Mouse (Mus musculus) cerebellum, postnatal 10 days (tissue): ENCODE results near the gene Usp42.

Experiments
- DNase-seq, 2 experiments: peaks; one replicate each; pipeline ENCODE4 v3.0.0; 2021; ENCODE audit warnings: mixed read lengths in 2 of 2

Usp42 gene

DNA sequence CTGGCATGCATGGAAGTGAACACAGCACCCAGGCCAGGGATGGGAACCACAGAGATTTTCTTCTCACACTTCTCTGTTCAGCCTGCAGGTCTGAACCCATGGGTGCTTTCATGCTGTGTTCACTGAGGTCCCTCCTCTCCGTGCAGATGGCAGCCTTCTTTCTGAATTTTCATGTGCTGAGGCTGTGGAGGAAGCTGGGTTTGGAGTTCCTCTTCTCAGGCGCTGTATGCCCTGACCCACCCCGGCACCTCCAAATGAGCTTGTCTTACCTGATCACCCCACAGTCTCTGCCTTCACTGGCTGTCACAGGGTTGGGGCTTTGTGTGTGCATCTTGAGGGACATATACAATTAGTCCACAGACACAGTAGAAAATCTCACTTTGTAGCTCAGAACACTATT, 44.5 kb downstream of the Usp42 start:
- no peak for DNase-seq

- no peak for DNase-seq
Measured at GRCm38 (mm10) chr5:143686456-143686855, 45.6 kb downstream of the Usp42 start.

GRCm38 (mm10) chr5:143684911-143685390, 47.1 kb downstream of the Usp42 start:
- DNase-seq: no peak

GRCm38 (mm10) chr5:143683696-143684095, 48.4 kb downstream of the Usp42 start:
- no peak for DNase-seq

DNA sequence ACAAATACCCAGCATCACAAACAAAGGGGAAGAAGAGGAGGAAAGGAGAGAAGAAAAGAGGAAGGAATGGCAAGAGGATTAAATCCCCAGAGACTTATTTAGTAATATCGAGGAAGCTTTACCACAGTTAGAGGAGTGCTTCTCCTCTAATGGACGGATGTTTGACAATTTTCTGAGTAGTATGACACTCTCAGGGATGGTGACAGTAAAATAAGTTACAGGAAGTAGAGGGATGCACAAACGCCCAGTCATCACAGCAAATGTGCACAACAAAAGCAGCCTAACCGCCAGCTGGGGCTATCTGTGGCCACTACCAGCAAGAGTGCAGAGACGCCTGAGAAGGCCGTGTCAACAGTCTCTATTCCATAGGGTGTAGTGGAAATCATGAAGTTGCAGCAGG, 52.4 kb downstream of the Usp42 start:
- DNase-seq: no peak

DNA sequence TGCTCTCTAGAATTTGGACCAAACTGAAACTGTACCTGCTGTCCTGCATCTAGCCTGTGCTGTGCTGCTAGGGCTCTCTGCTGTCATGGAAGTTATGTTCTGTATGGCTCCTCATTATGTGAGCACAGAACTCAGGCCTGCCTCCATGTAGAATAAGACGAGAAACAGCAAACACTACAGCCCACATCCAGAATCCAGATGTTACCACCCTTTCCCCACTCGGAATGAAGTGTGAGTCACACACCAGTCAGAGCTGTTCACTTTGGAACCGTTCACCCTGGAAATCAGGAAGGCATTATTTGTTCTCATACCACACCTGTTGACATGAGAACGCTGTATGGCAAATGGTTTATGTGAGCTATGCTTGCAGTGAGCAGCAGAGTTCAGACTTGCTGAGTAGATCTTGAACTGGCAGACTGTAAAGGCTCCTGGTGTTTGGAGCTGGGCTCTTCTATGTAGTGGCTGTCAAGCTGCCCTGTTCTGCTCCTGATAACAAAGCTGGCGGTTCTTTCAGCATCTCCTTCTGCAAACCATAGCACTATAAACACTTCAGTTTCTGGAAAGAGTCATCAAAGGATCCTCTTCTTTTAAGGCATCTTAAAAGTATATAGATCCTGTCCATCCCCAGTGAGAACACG, 53.3 kb downstream of the Usp42 start:
- DNase-seq: no peak

GRCm38 (mm10) chr5:143677363-143677762, 54.7 kb downstream of the Usp42 start:
- DNase-seq: no peak

GRCm38 (mm10) chr5:143676218-143676985, 55.7 kb downstream of the Usp42 start:
- no peak for DNase-seq

- no peak for DNase-seq
Measured at GRCm38 (mm10) chr5:143674576-143674975, 57.5 kb downstream of the Usp42 start.

DNA sequence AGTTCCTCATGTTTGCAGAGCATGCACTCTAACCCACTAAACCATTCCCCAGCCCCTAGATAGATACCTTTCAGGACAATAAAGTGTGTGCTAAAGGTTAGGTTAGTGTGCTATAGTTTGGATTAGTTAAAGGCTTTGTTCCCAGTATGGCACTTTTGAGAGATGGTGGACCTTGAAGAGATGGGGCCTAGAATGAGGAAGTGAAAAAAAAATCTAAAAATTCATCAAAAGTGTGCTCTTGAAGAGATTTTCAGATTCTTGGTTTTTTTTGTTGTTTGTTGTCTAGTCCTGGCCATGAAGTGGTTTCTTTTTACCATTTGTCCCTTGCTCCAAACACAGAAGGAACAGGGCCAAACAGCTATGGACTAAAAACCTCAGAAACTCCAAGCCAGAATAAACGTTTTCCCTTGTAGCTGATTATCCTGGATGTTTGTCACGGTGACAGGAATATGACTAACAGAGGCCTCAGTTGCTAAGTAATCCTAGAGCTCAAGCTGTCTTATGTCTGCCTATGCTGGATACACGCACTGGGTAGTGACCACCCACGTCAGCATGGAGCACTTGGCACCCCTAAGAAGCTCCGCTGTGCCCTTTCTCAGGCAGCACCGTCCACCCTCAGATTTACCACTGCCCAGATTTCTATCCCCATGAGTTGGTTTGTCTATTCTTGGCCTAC, 61.2 kb downstream of the Usp42 start:
- DNase-seq: no peak

DNA sequence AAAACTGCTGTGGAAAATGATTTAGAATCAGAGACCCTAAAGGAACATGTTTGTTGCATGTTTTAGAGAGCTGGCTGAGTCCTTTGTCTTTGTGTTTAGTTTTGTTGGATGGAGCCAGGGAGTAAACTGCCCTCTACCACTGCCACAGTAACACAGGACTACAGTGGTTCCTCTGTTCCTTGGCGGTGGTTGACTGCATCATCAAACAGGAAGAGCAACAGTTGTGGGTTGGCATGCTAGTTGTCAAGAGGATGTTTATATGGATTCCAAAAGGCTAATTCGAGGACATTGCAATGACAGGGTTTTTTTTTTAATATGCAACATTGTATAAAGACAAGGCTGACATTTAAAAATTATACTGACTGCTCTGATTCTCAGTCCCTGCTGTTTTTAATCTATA, 62.2 kb downstream of the Usp42 start:
- DNase-seq: no peak

GRCm38 (mm10) chr5:143669393-143669792, 62.7 kb downstream of the Usp42 start:
- no peak for DNase-seq

DNA sequence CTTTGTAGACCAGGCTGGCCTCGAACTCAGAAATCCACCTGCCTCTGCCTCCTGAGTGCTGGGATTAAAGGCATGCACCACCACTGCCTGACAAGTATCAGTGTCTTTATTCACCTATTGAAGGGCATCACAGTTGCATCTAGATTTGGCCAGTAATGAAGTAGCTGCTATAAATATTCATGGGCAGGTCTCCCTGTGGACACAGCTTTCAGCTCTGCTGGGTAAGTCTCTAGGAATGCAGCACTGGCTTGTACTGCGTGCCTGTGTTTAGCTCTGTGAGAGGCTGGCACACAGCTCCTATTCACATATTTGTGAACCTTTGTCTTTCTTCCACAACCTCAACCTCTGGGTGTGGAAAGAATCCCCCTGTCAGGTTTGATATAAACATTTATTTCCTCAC, 63.2 kb downstream of the Usp42 start:
- no peak for DNase-seq

DNA sequence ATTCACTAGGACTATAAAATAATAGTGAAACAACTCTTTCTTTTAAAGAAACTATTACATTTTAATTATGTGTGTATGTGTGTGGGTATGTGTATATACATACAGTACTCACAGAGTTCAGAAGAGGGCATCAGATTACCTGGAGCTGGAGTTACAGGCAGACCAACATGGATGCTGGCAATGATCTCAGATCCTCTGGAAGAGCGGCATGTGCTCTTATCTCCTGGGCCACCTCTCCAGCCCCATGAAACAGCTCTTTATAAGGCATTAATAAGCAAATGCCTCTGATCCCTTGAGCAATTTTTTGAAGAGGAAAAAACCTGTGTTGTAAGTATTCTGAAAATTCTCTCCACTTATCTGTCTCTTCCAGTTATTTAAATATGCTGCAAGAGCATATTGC, 66.1 kb downstream of the Usp42 start:
- DNase-seq: no peak

DNA sequence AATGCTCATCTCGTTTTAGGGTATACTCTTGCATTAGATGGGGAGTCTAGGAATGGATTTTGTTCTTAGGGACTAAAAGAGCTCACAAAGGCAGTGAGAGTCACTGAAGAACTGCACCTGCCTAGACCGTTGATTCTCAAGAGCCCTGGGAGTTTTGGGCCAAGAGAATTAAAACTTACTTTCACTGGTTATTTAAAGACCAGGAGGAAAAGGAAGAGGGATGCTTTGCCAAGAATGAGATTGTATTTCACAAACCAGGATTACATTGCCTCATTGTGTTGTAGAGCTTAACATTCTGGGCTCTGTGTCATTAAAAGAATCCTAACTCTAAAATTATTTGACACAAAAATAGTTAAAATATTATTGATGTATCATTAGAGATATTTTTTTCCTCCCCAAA, 66.5 kb downstream of the Usp42 start:
- DNase-seq: no peak

- no peak for DNase-seq
Measured at GRCm38 (mm10) chr5:143663074-143663687, 68.9 kb downstream of the Usp42 start.
